Mouse (Mus musculus) spleen, postnatal 36 days (tissue): ENCODE measurements at regions not wholly inside any gene's neighbourhood (a gene's known extent, or its start where the extent isn't known, plus 50 kb on each side); places are given as distances from the start of the nearest gene placed in this dataset.
"Not testable (repeated sequence)": the region's sequence is repeated elsewhere in the genome, so short reads cannot be mapped to it uniquely, and the experiment has no call there.

ENCODE experiments used
- DNase-seq, 2 experiments: peaks; one replicate each; pipeline ENCODE4 v3.0.0; 2022; ENCODE audit warnings: low spot score in 2 of 2, mixed read lengths in 1 of 2

GRCm38 (mm10) chr10:19494461-19495105 is 97.2 kb upstream of the Ifngr1 start:
- no peak for DNase-seq

GRCm38 (mm10) chr10:19498112-19498511 is 93.6 kb upstream of the Ifngr1 start:
- DNase-seq = no peak

GRCm38 (mm10) chr10:19502874-19503273 is 88.9 kb upstream of the Ifngr1 start:
- DNase-seq = no peak

- peak; percentile 44 to 46 for DNase-seq
Observed at GRCm38 (mm10) chr10:19503846-19504765, 87.6 kb upstream of the Ifngr1 start.

DNA sequence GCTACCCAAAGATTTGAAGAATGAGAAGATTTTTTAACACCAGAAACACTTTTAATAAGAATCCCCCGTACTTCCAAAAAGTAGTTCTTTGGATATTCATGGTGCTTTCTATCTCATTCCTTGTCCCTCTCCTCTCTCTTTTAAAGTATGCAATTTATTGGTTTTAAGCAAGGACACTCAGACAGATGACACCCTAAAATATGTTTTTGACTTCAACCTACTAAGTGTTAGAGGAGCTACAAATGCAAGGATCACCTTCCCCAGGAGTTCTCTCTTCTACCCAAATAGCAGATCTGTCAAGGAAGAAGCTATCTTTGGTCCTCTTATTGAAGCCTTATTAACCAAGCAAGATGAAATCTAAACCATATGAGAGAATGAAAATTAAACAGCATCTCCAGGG is 86.6 kb upstream of the Ifngr1 start:
- DNase-seq = no peak

DNA sequence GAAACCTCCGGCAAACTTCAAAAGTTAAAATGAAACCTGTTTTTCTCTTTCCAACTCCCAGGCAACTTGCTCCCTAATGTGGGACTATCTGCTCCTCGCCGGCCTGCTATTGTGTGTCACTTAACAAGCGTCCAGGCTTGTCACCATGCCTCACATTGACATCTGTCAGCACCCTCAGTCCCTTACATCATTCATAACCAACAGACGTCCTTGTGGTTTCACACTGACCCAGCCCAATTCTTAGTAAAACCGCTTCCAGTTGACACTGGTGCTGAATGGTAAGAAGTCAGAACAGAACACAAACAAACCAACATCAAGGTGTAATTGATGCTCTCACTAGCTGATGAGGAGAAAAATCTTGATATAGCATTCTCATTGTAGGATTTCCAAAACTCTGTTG is 85.8 kb upstream of the Ifngr1 start:
- peak; percentile 45 to 54 for DNase-seq

DNA sequence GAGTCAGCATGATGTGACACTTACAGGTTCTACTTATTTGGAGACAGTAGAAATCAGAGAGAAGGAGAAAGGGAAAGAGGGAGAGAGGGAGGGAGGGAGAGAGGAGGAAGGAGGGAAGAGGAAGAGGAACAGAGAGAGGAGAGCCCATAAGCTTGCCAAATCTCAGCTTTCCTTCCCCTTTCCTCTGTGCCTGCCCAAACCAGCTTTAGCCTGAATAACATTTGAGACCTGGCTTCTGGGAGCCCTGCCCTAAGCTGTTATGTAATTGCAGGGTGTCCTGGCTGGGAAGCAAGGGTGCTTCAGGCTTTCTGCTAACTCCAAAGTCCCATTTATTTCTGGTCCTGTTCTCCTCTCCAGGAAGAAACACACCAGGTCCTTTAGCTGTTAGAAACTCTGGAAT is 85.3 kb upstream of the Ifngr1 start:
- DNase-seq = no peak

DNA sequence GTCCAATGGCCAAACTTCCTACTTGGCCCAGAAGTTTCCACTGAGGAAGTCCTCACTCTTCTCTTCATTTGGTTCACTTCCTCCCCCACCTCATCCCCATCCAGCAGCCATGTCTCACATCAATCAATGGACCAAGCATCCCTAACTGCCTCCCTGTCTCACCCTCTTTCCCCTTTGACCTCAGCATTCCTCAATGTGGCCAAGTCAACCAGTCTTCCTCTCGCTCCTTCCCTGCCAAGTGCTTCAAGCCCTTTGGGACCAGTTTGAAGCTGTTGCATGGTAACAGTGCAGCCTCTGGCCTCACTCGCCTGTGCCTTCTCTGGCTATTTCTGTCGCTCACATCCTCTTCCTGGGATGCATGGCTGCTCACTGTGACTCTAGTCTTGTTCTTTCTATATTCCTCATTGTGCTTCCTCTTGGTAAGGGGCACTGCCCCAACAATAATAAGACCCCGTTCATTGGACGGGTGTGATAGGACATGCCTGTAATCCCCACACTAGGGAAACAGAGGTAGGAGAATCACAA is 83.5 kb upstream of the Ifngr1 start:
- peak; percentile 59 to 66 for DNase-seq

DNA sequence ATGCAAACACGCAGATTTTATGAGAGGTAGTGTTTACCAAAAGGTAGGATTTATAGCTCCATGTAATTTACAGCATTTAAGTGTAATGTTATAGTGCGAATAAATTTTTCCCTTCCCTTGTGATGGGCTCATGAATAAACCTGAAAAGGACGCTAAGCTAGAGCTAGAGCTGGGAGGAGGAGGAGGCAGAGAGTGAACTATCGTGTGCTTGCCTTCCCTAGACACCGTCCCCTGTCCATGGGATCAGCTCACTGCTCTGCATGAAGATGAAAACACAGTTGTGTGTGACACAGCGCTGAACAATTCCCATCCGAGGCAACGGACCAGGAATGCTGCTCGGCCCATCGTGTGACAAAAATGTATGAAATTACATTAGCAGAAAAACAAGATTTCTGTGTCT is 81.7 kb upstream of the Ifngr1 start:
- no peak for DNase-seq

- DNase-seq = not testable (repeated sequence)
Observed at GRCm38 (mm10) chr10:19514366-19514765, 77.4 kb upstream of the Ifngr1 start.

DNA sequence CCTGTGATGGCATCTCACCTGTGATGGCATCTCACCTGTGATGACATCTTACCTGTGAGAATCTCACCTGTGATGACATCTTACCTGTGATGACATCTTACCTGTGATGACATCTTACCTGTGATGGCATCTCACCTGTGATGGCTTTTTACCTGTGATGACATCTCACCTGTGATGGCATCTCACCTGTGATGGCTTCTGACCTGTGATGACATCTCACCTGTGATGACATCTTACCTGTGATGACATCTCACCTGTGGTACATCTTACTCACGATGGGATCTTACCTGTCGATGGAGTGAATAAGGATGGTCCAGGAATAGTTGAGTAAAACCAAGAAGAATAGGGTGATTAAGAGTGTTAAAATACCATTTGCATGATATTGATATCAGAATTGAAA is 76.9 kb upstream of the Ifngr1 start:
- DNase-seq = no peak

- no peak for DNase-seq
Observed at GRCm38 (mm10) chr10:19516011-19516410, 75.7 kb upstream of the Ifngr1 start.

GRCm38 (mm10) chr10:19517093-19517492 is 74.7 kb upstream of the Ifngr1 start:
- DNase-seq = no peak

DNA sequence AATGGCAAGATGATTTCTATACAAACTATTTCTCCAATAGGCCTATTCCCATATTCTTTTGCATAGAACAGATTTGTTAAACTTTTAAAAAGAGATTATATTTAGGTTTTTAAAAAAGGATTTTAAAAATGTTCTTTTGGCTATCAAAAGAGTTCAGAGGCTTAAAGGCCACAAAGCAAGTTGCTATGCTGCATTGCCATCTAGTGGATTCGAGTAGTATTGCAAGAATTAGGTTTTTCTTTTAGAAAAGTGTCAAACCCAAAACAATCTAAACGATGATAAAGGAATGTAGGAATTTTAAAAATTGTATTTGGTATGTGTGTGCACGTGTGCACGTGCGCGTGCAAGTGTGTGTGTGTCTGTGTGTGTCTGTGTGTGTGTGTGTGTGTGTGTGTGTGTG is 73.0 kb upstream of the Ifngr1 start:
- DNase-seq = no peak

- DNase-seq = no peak
Observed at GRCm38 (mm10) chr10:19522198-19522597, 69.6 kb upstream of the Ifngr1 start.

- DNase-seq = no peak
Observed at GRCm38 (mm10) chr10:19525939-19526338, 65.8 kb upstream of the Ifngr1 start.

- DNase-seq = no peak
Observed at GRCm38 (mm10) chr10:19526353-19526752, 65.4 kb upstream of the Ifngr1 start.

DNA sequence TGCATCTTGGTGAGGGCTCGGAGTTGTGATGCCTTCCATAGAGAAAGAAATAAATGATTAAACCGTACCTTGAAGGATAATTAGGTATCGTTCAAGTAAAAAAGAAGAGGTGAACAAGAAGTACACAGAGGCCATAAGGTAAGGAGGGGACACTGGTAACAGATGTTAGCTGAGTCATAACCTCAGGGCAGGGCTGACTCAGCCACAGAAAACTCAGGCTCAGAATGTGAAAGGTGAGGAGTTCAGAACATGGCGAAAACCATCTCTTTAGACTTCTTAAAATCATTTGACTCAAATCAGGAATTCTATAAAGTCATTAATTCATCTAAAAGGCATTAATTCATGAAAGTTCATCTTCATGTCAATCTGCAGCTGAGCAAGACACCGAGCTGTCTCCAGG is 62.1 kb upstream of the Ifngr1 start:
- no peak for DNase-seq

GRCm38 (mm10) chr10:19530056-19530455 is 61.7 kb upstream of the Ifngr1 start:
- DNase-seq = peak; percentile 45 to 52

- no peak for DNase-seq
Observed at GRCm38 (mm10) chr10:19531452-19531851, 60.3 kb upstream of the Ifngr1 start.

DNA sequence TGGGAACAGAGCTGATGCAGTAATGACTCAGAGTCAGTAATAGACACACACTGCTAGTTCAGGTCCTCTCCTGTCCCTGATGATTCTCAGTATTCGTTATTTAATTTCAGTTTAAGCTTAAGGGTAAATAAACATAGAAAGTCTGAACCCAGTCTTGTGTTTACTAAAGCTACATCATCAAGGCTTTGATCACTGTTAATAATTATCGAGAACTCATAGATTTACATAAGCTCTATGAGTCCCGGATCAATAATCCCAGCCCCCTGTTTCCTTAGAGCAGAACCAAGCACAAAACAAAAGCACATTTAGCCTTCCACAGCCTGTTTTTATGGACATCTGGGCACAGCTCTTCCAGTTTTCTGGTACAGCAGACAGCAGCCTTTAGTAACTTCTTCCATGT is 59.0 kb upstream of the Ifngr1 start:
- DNase-seq = no peak

DNA sequence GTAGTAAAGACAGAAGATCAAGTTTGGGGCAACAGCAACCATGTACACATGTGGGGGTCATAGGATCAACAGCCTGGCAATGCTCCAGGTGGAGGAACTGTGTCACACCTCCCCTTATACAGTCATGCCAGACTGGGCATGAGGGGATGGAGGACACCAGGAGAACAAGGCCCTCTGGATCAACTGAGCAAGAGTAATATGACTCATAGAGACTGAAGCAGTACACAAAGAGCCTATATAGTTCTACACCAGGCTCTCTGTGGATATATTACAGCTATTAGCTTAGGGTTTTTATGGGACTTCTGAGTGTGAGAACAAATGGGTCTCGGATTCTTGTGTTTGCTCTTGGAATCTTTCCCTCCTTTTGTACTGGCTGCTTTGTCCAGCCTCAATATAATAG is 57.9 kb upstream of the Ifngr1 start:
- DNase-seq = no peak
